Mouse (Mus musculus): ENCODE results near the gene Pus3. TPM values are rescaled to one million over a fixed set of nuclear protein-coding genes. Genes with fewer than 3 reads are reported as not detected.

The Pus3 gene
- polyA plus RNA-seq (2012; fragmentation: generic; extraction: Trizol): 4.2 TPM

DNA sequence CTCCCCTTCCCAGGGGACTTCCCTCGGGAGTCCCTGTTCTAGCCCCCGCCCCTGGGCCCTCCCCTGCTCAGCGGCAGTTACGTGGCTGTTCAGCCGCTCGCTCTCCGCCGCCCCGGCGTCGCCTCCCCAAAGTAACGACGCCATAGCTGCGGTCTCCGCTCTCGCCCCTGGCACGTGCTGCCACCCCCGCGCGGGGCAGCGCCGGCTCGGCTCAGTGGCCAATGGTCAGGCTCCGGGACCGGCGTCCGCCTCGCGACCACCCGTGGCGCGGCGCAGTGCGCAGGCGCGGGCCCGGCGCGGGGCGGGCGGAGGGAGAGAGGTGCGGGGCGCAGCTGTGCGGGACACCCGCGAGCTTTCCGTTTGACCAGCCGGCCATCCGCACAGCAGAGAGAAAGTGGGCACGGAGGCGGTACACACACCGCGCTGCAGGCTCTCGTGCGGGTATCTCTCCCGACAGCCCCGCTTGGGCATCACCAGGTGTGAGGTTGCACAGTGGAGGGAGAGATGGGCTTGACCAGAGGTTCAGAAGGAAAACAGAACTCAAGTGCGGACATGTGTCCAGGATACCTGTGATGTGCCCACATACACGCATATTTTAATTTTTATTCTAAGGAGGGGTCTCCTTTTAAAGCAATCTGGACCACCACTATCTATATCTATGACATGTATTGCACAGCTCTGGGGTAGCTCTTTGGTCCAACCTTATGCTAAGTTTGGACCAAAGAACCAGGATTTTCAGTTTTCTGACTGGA, at the start of gene Pus3, which contains the start of gene Ddx25:
Pus3 (plus strand) TSS at position 339 of the 752 bp plus-strand sequence.
Ddx25 (minus strand) TSS at position 272 of the 752 bp plus-strand sequence.
- H3ac ChIP-seq (ENCODE audit: control insufficient read depth, insufficient read length): no peak within 1 kb of the TSS
- TF ChIP-seq TCF12 (IDR thresholded peaks at IDR 0.05; ENCODE audit: insufficient read depth, poor library complexity, severe bottlenecking) (no peak), POLR2A (IDR thresholded peaks at IDR 0.05; ENCODE audit: insufficient read length, low read depth) (no peak), CEBPB (IDR thresholded peaks at IDR 0.05; ENCODE audit: insufficient read depth, poor library complexity, severe bottlenecking) (no peak)
- H3K79me2 ChIP-seq (ENCODE audit: control insufficient read depth, insufficient read depth): peaks cover 40% of the 10 kb centered on the region
- peak within 1 kb of the TSS; percentile 97 for H3K4me2 ChIP-seq (ENCODE audit: low read depth)
- H3K36me3 ChIP-seq (ENCODE audit: control insufficient read depth, insufficient read depth): peaks cover 20% of the 10 kb centered on the region
- peak within 1 kb of the TSS; percentile 42 for H3K4me3 ChIP-seq
- peaks cover 31% of the 10 kb centered on the region for H3K27me3 ChIP-seq (ENCODE audit: control insufficient read depth, insufficient read depth, insufficient read length)

DNA sequence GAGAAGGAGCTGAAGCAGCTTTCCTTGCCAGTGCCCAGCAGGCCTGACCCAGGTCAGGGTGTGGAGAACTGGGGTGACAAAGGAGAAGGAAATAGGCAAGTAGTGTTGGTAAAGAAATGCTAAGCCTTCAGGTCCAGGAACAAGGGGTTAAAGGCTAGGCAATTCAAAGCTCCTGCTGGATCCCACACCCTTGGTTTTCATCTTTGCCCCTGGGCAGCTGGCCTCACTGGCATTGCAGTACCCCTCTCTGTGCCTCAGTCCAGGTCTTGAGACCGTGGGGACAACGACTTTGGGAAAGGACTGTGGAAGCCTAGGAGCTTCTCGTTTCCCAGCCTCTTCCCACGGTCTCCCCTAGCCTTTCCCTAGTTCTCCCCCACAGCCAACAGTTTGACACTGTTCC, 44.5 kb upstream of the Pus3 start:
- Histone ChIP-seq H3K27me3 (ENCODE audit: control insufficient read depth, insufficient read depth, insufficient read length) (no peaks in the 10 kb centered on the region), H3K36me3 (ENCODE audit: control insufficient read depth, insufficient read depth) (no peaks in the 10 kb centered on the region), H3K4me3 (no peak overlapping the region), H3K79me2 (ENCODE audit: control insufficient read depth, insufficient read depth) (no peaks in the 10 kb centered on the region), H3ac (ENCODE audit: control insufficient read depth, insufficient read length) (no peak overlapping the region), H3K4me2 (ENCODE audit: low read depth) (no peak overlapping the region)
- TF ChIP-seq TCF12 (IDR thresholded peaks at IDR 0.05; ENCODE audit: insufficient read depth, poor library complexity, severe bottlenecking) (no peak), MYOG (IDR thresholded peaks at IDR 0.05; ENCODE audit: control insufficient read depth in 1 of 3, insufficient read depth in 1 of 3, insufficient read length in 2 of 3, low read depth in 2 of 3) (no peak), POLR2A (IDR thresholded peaks at IDR 0.05; ENCODE audit: insufficient read length, low read depth) (no peak), E2F4 (IDR thresholded peaks at IDR 0.05; ENCODE audit: insufficient read depth) (no peak), SRF (IDR thresholded peaks at IDR 0.05; ENCODE audit: control insufficient read depth, insufficient read length, low read depth) (no peak), MAX (IDR thresholded peaks at IDR 0.05; ENCODE audit: low read depth) (no peak), USF1 (IDR thresholded peaks at IDR 0.05; ENCODE audit: low read depth) (no peak), MYOD1 (IDR thresholded peaks at IDR 0.05; ENCODE audit: control insufficient read depth in 1 of 3, insufficient read length in 2 of 3, low read depth in 2 of 3) (no peak)

DNA sequence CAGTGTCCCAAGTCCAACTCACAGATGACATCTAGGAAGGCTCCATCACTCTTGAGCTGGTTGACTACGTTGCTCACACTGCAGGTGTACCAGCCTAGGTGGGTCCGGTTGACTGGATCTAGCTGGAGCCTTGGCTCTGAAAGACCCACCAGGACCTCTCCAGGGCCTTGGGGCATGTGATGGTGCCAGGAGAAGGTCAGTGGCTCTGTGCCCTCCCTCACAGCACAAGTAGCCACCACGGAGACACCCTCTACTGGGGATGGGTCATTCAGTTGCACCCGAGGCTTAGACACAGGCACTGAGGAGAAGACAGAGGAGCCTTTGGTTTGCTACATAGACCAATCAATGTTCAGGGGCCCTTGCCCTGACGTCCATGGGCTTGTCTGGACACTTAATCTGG, 42.2 kb upstream of the Pus3 start:
- no peak overlapping the region for H3K4me2 ChIP-seq (ENCODE audit: low read depth)
- H3ac ChIP-seq (ENCODE audit: control insufficient read depth, insufficient read length): no peak overlapping the region
- H3K79me2 ChIP-seq (ENCODE audit: control insufficient read depth, insufficient read depth): no peaks in the 10 kb centered on the region
- TF ChIP-seq MAX (IDR thresholded peaks at IDR 0.05; ENCODE audit: low read depth): no peak
- TF ChIP-seq REST (IDR thresholded peaks at IDR 0.05; ENCODE audit: insufficient read depth, insufficient read length): no peak
- no peak for TF ChIP-seq E2F4 (IDR thresholded peaks at IDR 0.05; ENCODE audit: insufficient read depth)
- TF ChIP-seq TCF12 (IDR thresholded peaks at IDR 0.05; ENCODE audit: insufficient read depth, poor library complexity, severe bottlenecking): no peak
- TF ChIP-seq CEBPB (IDR thresholded peaks at IDR 0.05; ENCODE audit: insufficient read depth, poor library complexity, severe bottlenecking): no peak
- no peak for TF ChIP-seq POLR2A (IDR thresholded peaks at IDR 0.05; ENCODE audit: insufficient read length, low read depth)
- TF ChIP-seq POLR2AphosphoS2 (IDR thresholded peaks at IDR 0.05; ENCODE audit: insufficient read length, low read depth): no peak
- no peak for TF ChIP-seq SRF (IDR thresholded peaks at IDR 0.05; ENCODE audit: control insufficient read depth, insufficient read length, low read depth)
- no peak for TF ChIP-seq USF1 (IDR thresholded peaks at IDR 0.05; ENCODE audit: low read depth)
- TF ChIP-seq MYOG (IDR thresholded peaks at IDR 0.05; ENCODE audit: control insufficient read depth in 1 of 3, insufficient read depth in 1 of 3, insufficient read length in 2 of 3, low read depth in 2 of 3): no peak
- TF ChIP-seq MYOD1 (IDR thresholded peaks at IDR 0.05; ENCODE audit: control insufficient read depth in 1 of 3, insufficient read length in 2 of 3, low read depth in 2 of 3): no peak
- no peak for TF ChIP-seq TCF3 (IDR thresholded peaks at IDR 0.05; ENCODE audit: insufficient read length, low read depth)
- H3K36me3 ChIP-seq (ENCODE audit: control insufficient read depth, insufficient read depth): no peaks in the 10 kb centered on the region
- H3K27me3 ChIP-seq (ENCODE audit: control insufficient read depth, insufficient read depth, insufficient read length): no peaks in the 10 kb centered on the region
- H3K4me3 ChIP-seq: no peak overlapping the region

DNA sequence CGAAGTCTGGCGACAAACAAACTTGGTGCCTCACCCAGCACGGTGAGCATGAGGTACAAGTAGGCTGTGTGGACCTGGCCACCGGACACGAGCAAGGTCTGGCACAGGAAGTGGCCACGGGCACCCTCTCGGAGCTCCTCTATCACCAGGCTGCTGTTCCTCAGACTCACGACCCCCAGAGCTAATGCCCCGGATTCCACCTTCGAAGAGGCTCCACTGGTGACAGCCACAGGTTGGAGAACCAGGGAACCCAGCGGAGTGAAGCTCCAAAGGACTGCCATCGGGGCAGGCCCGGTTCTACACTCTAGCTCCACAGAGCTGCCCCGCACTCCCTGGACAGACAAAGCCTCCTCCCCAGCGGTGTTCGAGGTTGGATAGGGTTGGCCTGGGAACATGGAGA, 41.7 kb upstream of the Pus3 start:
- no peak overlapping the region for H3K4me3 ChIP-seq
- H3K27me3 ChIP-seq (ENCODE audit: control insufficient read depth, insufficient read depth, insufficient read length): no peaks in the 10 kb centered on the region
- H3K4me2 ChIP-seq (ENCODE audit: low read depth): no peak overlapping the region
- no peaks in the 10 kb centered on the region for H3K36me3 ChIP-seq (ENCODE audit: control insufficient read depth, insufficient read depth)
- H3ac ChIP-seq (ENCODE audit: control insufficient read depth, insufficient read length): no peak overlapping the region
- TF ChIP-seq POLR2A (IDR thresholded peaks at IDR 0.05; ENCODE audit: insufficient read length, low read depth) (no peak), CEBPB (IDR thresholded peaks at IDR 0.05; ENCODE audit: insufficient read depth, poor library complexity, severe bottlenecking) (no peak), USF1 (IDR thresholded peaks at IDR 0.05; ENCODE audit: low read depth) (no peak)
- H3K79me2 ChIP-seq (ENCODE audit: control insufficient read depth, insufficient read depth): no peaks in the 10 kb centered on the region

DNA sequence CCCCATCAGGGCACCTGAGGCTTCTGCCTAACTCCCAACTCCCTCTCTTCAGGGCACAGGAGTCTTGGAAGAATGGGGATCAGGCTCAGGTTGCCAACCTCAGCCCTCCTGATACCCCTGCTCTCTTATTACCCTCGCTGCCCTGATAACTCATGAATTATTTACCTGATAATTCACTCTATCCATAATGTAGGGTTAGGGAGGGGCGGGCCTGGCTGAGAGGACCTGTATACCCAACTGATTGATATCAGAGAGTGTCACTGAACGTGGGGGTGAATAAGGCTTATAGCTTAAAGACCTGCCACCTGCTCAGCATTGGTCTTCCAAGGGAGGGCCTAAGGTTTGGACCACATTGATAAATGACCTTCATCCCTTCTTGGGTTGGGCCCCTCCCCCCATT, 40.2 kb upstream of the Pus3 start, which contains the start of gene Gm1113:
Gm1113 (minus strand) TSS at position 101 of the 400 bp plus-strand sequence.
- Histone ChIP-seq H3K4me3 (no peak within 1 kb of the TSS), H3K36me3 (ENCODE audit: control insufficient read depth, insufficient read depth) (no peaks in the 10 kb centered on the region), H3K27me3 (ENCODE audit: control insufficient read depth, insufficient read depth, insufficient read length) (no peaks in the 10 kb centered on the region), H3K79me2 (ENCODE audit: control insufficient read depth, insufficient read depth) (no peaks in the 10 kb centered on the region), H3K4me2 (ENCODE audit: low read depth) (no peak within 1 kb of the TSS), H3ac (ENCODE audit: control insufficient read depth, insufficient read length) (no peak within 1 kb of the TSS)
- no peak for TF ChIP-seq REST (IDR thresholded peaks at IDR 0.05; ENCODE audit: insufficient read depth, insufficient read length)
- no peak for TF ChIP-seq POLR2AphosphoS2 (IDR thresholded peaks at IDR 0.05; ENCODE audit: insufficient read length, low read depth)
- no peak for TF ChIP-seq USF1 (IDR thresholded peaks at IDR 0.05; ENCODE audit: low read depth)
- TF ChIP-seq SRF (IDR thresholded peaks at IDR 0.05; ENCODE audit: control insufficient read depth, insufficient read length, low read depth): no peak
- TF ChIP-seq MYOD1 (IDR thresholded peaks at IDR 0.05; ENCODE audit: control insufficient read depth in 1 of 3, insufficient read length in 2 of 3, low read depth in 2 of 3): no peak
- TF ChIP-seq MAX (IDR thresholded peaks at IDR 0.05; ENCODE audit: low read depth): no peak
- no peak for TF ChIP-seq MYOG (IDR thresholded peaks at IDR 0.05; ENCODE audit: control insufficient read depth in 1 of 3, insufficient read depth in 1 of 3, insufficient read length in 2 of 3, low read depth in 2 of 3)
- no peak for TF ChIP-seq TCF3 (IDR thresholded peaks at IDR 0.05; ENCODE audit: insufficient read length, low read depth)
- no peak for TF ChIP-seq TCF12 (IDR thresholded peaks at IDR 0.05; ENCODE audit: insufficient read depth, poor library complexity, severe bottlenecking)
- TF ChIP-seq POLR2A (IDR thresholded peaks at IDR 0.05; ENCODE audit: insufficient read length, low read depth): no peak
- no peak for TF ChIP-seq E2F4 (IDR thresholded peaks at IDR 0.05; ENCODE audit: insufficient read depth)
- no peak for TF ChIP-seq CEBPB (IDR thresholded peaks at IDR 0.05; ENCODE audit: insufficient read depth, poor library complexity, severe bottlenecking)

Measured in myocyte (in vitro differentiated cells).